8 mouse cellular contexts compared by ENCODE assay signal in genomic region chr9:106643128-106643527, GRCm38 (mm10). TPM values are rescaled to one million over a fixed set of nuclear protein-coding genes. Genes with fewer than 3 reads are reported as not detected.
DNase-seq lines count a peak whose midpoint lies in the region; ATAC-seq and TF ChIP-seq lines count a peak whose summit lies in the region.

No protein-coding gene starts in this region.

- ATAC-seq in cerebellum, adult (ENCODE audit: insufficient number of reproducible peaks, low FRiP score, low TSS enrichment) = no peak
- peak; percentile 98 for ATAC-seq in common myeloid progenitor, adult 5-6 weeks (replicated peaks; ENCODE audit: low read depth, poor library complexity, severe bottlenecking)

- H3K36me3 ChIP-seq in small intestine, adult 2 months (ENCODE audit: control insufficient read depth, insufficient read depth, low read length) = no peaks in the 10 kb centered on the region

- 25% methylated on average over 7 of the region's 7 CpGs for WGBS in small intestine, adult 2 months

- peak; percentile 48 for DNase-seq in cerebellum, adult 11 months
- DNase-seq in ZHBTc4 (ENCODE audit: low read depth, low spot score) = peak; percentile 95
- DNase-seq in heart, postnatal 10 days = peak; percentile 61 to 79
- DNase-seq in layer of hippocampus, adult 9-10 months (ENCODE audit: low spot score) = peak; percentile 53
- peak; percentile 75 for DNase-seq in lung, postnatal 25 days (ENCODE audit: low spot score)

- peaks cover 2% of the 10 kb centered on the region; the same call in 1 of the 2 replicates for H3K4me1 ChIP-seq in small intestine, adult 2 months (ENCODE audit: control insufficient read depth, insufficient read depth, insufficient read length, low read length)

- TF ChIP-seq POLR2A in small intestine, adult 2 months (IDR thresholded peaks at IDR 0.05; ENCODE audit: low read depth, low read length) = no peak

- peak; percentile 70; the same call in 1 of the 2 replicates for TF ChIP-seq CTCF in small intestine, adult 2 months (IDR thresholded peaks at IDR 0.05; ENCODE audit: extremely low read depth, insufficient read length, insufficient replicate concordance, low read depth, low read length)

- no peak overlapping the region for H3K27ac ChIP-seq in small intestine, adult 2 months (ENCODE audit: insufficient read depth, low read depth, low read length)

- no peaks in the 10 kb centered on the region for H3K27me3 ChIP-seq in small intestine, adult 2 months (ENCODE audit: control insufficient read depth, insufficient read depth, low read length)

- intact Hi-C loops in heart, postnatal 10 days (cut with DNase I) = loop anchor here (1.0 kb wide), 1 partner anchor 43 kb away; no protein-coding TSS in a partner anchor

- H3K4me3 ChIP-seq in small intestine, adult 2 months (ENCODE audit: low read depth, low read length) = no peak overlapping the region

RNA-seq across cellular contexts. Expression of gene Grm2, which starts 12.8 kb away (rescaled TPM):
- not detected in 2 replicates for total RNA-seq in common myeloid progenitor, adult 5-6 weeks (2017)
- total RNA-seq in heart, postnatal 10 days (2021) = not detected
- 0.14 TPM in 1 of 2 replicates, not detected in the other for polyA plus RNA-seq in small intestine, adult 2 months (2012; rRNA removed)

RNA-seq across cellular contexts. Expression of gene Iqcf6, which starts 16.7 kb away (rescaled TPM):
- not detected in 2 replicates for total RNA-seq in common myeloid progenitor, adult 5-6 weeks (2017)
- total RNA-seq in heart, postnatal 10 days (2021) = not detected
- not detected in 2 replicates for polyA plus RNA-seq in small intestine, adult 2 months (2012; rRNA removed)

RNA-seq across cellular contexts. Expression of gene Tex264, which starts 42.6 kb away (rescaled TPM):
- total RNA-seq in common myeloid progenitor, adult 5-6 weeks (2017) = 20.0 and 29.3 TPM in 2 replicates
- total RNA-seq in heart, postnatal 10 days (2021) = 10 to 100 TPM; 35.4 to 37.4 TPM
- 50.1 and 77.9 TPM in 2 replicates for polyA plus RNA-seq in small intestine, adult 2 months (2012; rRNA removed)
